Mouse (Mus musculus) hindbrain, embryonic 12.5 days (tissue): ENCODE measurements at regions not wholly inside any gene's neighbourhood (a gene's known extent, or its start where the extent isn't known, plus 50 kb on each side); places are given as distances from the start of the nearest gene placed in this dataset.

Experiments used
- ATAC-seq: fragments of 200-750 bp; cut with Nextera tagmentation; 2 replicates; pipeline ENCODE4 v1.8.0; 2017; ENCODE audit warnings: moderate TSS enrichment; ENCODE audit not compliant: low FRiP score
- H3K27ac ChIP-seq: fragments of 300-500 bp; sonication (generic); 2 replicates; pipeline ENCODE4 v1.5.1; 2016; ENCODE audit warnings: mild to moderate bottlenecking
- H3K27me3 ChIP-seq: fragments of 300-500 bp; sonication (generic); 2 replicates; pipeline ENCODE4 v1.6.1; 2016; ENCODE audit warnings: mild to moderate bottlenecking
- H3K36me3 ChIP-seq: fragments of 300-500 bp; sonication (generic); 2 replicates; pipeline ENCODE4 v1.6.1; 2016; ENCODE audit warnings: mild to moderate bottlenecking
- H3K4me1 ChIP-seq: fragments of 300-500 bp; sonication (generic); 2 replicates; pipeline ENCODE4 v1.6.1; 2016
- H3K4me2 ChIP-seq: fragments of 300-500 bp; sonication (generic); replicated peaks from 2 replicates; pipeline ENCODE4 v1.6.1; 2016; ENCODE audit warnings: mild to moderate bottlenecking
- H3K4me3 ChIP-seq: fragments of 300-500 bp; sonication (generic); 2 replicates; pipeline ENCODE4 v1.5.1; 2016; ENCODE audit warnings: mild to moderate bottlenecking
- H3K9ac ChIP-seq: fragments of 300-500 bp; sonication (generic); 2 replicates; pipeline ENCODE4 v1.6.1; 2016; ENCODE audit warnings: mild to moderate bottlenecking, moderate library complexity
- H3K9me3 ChIP-seq: fragments of 300-500 bp; sonication (generic); replicated peaks from 2 replicates; pipeline ENCODE4 v1.6.1; 2016; ENCODE audit warnings: mild to moderate bottlenecking
- WGBS: fragments of 180-500 bp; shearing (Covaris S2); methylation state at CpG from one replicate; pipeline ENCODE4 v1.1.7; 2016; 5-methylcytosine and 5-hydroxymethylcytosine counted together

DNA sequence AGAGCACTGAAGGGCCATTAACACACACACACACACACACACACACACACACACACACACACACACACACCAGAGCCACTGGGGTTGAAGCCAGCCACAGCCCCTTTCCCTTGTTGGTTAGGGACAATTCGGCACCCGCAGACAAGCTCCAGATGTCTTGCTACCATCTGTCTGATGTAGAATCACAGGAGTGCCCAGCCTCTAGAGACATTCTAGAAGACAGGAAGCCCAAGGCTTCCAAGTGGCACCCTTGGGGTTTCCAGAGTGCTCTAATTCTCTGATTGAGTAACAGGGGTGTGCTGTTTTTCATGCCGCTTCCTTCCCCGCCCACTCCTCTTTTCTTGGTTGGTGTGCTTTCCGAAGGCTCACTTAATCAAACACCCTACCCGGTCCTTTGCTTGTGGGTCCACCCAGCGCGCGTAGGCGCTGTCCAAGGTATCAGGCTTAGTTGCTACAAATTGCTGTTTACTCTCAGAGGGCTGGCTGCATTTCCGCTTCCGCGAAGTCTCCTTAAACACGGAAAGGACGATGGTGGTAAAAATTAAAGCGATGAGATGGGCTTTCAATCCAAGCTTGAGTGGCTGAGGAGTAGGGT is 59.5 kb upstream of the Zbtb18 start:
- no peaks in the 10 kb centered on the region for H3K9me3 ChIP-seq
- H3K4me3 ChIP-seq: no peak overlapping the region
- peaks cover 5% of the 10 kb centered on the region; the same call in 1 of the 2 replicates for H3K4me1 ChIP-seq
- H3K27me3 ChIP-seq: no peaks in the 10 kb centered on the region
- WGBS: 21% methylated on average over 16 of the region's 16 CpGs
- no peak overlapping the region; the same call in 1 of the 2 replicates for H3K4me2 ChIP-seq
- H3K36me3 ChIP-seq: no peaks in the 10 kb centered on the region
- no peak overlapping the region for H3K9ac ChIP-seq
- no peak overlapping the region for H3K27ac ChIP-seq
- 0 out of 2 replicates have a peak, but pooled peaks have one; percentile 35 for ATAC-seq

DNA sequence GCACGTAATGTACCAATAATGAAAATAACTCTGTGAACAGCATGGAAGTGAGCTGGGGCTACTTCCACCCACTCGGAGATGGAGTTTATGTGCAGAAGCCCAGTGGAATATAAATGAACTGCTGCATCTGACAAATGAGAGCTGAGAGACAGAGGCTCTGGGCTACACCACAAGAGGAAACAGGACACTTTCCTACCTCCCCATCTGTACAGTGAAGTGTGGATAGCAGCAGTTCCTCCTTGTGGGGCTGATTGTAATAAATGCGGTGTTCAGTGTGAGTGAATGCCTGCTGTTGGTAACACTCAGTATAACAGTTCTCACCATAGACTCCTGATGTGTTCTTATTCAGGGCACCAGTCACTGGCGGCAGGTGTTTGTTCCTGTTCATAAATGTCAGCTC is 60.0 kb upstream of the Zbtb18 start:
- ATAC-seq: 0 out of 2 replicates have a peak, but pooled peaks have one; percentile 32
- H3K27me3 ChIP-seq: no peaks in the 10 kb centered on the region
- no peaks in the 10 kb centered on the region for H3K36me3 ChIP-seq
- H3K9ac ChIP-seq: no peak overlapping the region
- H3K4me1 ChIP-seq: peaks cover 5% of the 10 kb centered on the region; the same call in 1 of the 2 replicates
- no peak overlapping the region for H3K4me3 ChIP-seq
- no peak overlapping the region for H3K4me2 ChIP-seq
- H3K9me3 ChIP-seq: no peaks in the 10 kb centered on the region
- H3K27ac ChIP-seq: no peak overlapping the region
- 85% methylated on average over 4 of the region's 4 CpGs for WGBS

DNA sequence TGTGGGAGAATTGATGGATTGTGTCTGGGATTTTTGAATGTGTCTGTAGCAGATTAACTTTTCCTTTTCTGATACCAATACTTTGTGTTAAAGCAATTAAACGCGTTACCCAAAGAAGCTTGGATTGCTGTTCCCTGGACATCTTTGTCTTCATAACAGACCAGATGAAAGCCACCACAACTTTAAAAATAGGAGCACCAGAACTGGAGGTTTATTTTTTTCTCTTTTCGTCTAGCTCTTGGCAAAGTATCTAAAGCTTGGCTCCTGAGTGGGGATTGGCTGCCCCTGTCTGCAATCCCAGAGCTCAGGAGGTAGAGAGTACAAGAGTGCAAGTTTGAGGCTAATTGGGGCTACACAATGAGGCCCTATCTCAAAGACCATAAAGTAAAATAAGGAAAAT is 64.0 kb upstream of the Zbtb18 start:
- H3K27ac ChIP-seq: no peak overlapping the region
- 87% methylated on average over 3 of the region's 3 CpGs for WGBS
- no peaks in the 10 kb centered on the region for H3K9me3 ChIP-seq
- peaks cover 15% of the 10 kb centered on the region for H3K4me1 ChIP-seq
- no peak overlapping the region for H3K4me2 ChIP-seq
- H3K4me3 ChIP-seq: no peak overlapping the region
- H3K9ac ChIP-seq: no peak overlapping the region
- no peak for ATAC-seq
- H3K36me3 ChIP-seq: no peaks in the 10 kb centered on the region
- H3K27me3 ChIP-seq: no peaks in the 10 kb centered on the region

DNA sequence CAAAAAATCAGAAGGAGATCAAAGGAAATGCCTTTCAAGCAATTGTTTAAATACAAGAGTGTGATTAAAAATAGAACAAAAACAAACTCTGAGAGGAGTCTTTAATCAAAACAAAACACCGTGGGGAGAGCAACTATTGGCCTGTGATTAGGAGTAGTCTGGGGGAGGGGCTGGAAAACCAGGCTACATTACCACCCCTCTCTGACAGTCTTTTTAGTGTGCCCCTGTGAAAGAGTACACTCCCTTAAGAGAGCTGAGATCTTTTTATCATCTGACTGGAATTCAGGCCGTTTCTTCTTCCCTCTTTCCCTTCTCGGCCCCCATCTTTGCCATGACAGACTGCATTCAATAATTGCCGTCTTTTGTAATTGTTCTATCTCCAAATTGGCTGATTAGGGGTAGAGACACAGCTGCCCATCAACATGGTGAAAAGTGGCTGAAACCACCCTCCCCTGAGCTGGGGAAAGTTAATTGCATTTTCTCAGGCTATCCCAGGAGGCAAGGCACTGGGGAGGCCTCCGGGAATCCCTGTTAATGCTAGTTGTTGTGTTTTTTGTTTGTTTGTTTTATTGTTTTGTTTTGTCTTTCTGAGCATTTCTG is 68.8 kb upstream of the Zbtb18 start:
- peaks cover 10% of the 10 kb centered on the region for H3K4me1 ChIP-seq
- peak; percentile 77 for ATAC-seq
- no peak overlapping the region for H3K9ac ChIP-seq
- H3K27me3 ChIP-seq: no peaks in the 10 kb centered on the region
- no peaks in the 10 kb centered on the region for H3K9me3 ChIP-seq
- H3K4me2 ChIP-seq: peak overlapping the region; percentile 11; the same call in 1 of the 2 replicates
- H3K36me3 ChIP-seq: no peaks in the 10 kb centered on the region
- H3K4me3 ChIP-seq: no peak overlapping the region
- WGBS: 7% methylated on average over 5 of the region's 5 CpGs
- peak overlapping the region; percentile 35; the same call in 1 of the 2 replicates for H3K27ac ChIP-seq

DNA sequence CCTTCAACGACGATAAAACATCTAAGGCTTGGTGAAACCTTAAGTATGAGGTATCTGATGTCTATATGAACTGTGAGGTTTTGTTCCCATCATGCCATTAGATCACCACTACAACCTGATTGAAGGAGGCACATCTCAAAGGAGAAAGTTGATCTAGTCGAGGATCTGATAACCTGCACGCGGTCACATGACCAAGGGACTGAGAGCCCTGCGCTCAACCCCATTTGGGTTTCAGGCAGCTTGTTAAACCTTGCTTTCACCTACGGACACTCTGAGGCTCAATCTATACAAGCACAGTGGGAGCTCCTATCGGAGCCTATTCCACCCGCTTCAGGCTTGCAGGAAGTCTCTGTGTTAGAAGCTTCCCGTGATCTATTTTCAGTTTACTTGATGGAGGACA is 70.1 kb upstream of the Zbtb18 start:
- Histone ChIP-seq H3K36me3 (no peaks in the 10 kb centered on the region), H3K4me2 (no peak overlapping the region), H3K9me3 (no peaks in the 10 kb centered on the region), H3K27me3 (no peaks in the 10 kb centered on the region), H3K4me3 (no peak overlapping the region), H3K4me1 (peaks cover 12% of the 10 kb centered on the region), H3K27ac (no peak overlapping the region), H3K9ac (no peak overlapping the region)
- ATAC-seq: no peak
- WGBS: 68% methylated on average over 10 of the region's 10 CpGs

DNA sequence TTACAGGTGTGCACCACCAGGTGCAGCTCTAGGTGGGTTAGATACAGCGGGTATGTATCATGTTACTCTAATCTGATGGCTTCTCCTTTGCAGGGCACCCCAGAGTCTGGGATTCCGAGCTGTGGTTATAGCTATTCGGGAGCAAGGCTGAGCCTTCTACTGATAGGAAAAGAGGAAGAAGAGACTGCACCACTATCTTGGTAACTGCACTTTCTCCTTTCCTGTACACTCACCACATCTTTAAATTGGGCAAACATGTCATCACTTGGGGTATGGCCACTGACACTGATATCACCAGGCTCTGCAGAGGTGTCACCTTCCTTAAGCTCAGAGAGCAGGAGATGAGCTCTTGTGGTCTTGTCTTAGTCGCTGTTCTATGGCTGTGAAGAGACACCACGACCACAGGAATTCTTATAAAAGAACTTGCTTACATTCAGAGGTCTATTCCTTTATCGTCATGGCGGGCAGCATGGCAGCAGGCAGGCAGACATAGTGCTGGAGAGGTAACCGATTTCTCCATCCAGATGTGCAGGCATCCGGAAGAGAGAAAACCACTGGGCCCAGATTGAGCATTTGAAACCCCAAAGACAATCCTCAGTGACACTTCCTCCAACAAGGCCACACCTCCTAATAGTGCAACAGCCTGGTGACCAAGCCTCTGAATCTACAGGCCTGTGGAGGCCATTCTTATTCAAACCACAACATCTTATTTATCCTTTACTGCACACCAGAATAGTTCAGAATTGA is 74.1 kb upstream of the Zbtb18 start:
- no peak overlapping the region for H3K9ac ChIP-seq
- WGBS: 85% methylated on average over 9 of the region's 9 CpGs
- no peaks in the 10 kb centered on the region for H3K27me3 ChIP-seq
- no peaks in the 10 kb centered on the region for H3K36me3 ChIP-seq
- H3K4me1 ChIP-seq: peaks cover 9% of the 10 kb centered on the region
- H3K9me3 ChIP-seq: no peaks in the 10 kb centered on the region
- H3K4me2 ChIP-seq: no peak overlapping the region
- no peak overlapping the region for H3K4me3 ChIP-seq
- no peak for ATAC-seq
- no peak overlapping the region for H3K27ac ChIP-seq

DNA sequence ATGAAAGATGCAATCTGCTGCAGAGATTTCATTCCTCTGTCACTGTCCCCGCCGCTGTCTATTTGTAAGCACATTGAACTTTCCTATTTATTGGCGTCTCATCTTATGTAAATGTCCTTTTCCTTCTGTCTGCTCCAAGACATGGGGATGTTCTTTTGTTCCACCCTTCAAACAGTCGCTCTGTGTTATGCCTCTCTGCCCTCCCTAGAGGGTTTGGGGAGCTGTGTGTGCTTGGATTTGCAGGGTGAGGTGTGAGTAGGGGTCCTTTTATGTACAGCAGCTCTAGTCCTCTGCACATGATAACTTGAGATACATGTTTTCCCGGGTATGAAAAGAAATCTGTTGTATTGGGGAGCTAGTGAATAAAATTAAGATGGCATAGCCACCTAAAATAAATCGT is 75.2 kb upstream of the Zbtb18 start:
- no peak overlapping the region for H3K4me3 ChIP-seq
- peak; percentile 68; the same call in 1 of the 2 replicates for ATAC-seq
- peak overlapping the region; percentile 55; the same call in 1 of the 2 replicates for H3K27ac ChIP-seq
- H3K9ac ChIP-seq: no peak overlapping the region
- WGBS: 49% methylated on average over 6 of the region's 6 CpGs
- H3K4me1 ChIP-seq: peaks cover 9% of the 10 kb centered on the region
- no peak overlapping the region for H3K4me2 ChIP-seq
- H3K27me3 ChIP-seq: no peaks in the 10 kb centered on the region
- H3K36me3 ChIP-seq: no peaks in the 10 kb centered on the region
- H3K9me3 ChIP-seq: no peaks in the 10 kb centered on the region

DNA sequence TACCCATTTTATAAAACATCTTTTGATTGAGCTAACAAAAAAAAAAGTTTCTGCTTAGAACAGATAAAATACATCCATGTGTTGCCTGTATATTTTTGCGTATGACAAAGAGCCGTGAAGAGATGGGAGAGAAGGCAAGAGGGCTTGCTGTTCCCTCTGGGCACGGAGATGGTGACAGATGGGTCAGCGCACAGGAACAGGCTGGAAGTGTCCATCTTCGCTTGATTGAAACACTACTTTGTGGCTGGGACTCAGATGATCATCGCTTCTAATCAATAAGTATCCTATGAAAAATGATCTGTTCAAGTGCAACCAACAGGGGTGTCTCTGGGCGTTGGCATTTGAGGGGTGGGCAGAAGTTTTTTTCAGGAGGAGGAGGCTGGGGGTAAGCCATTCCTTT is 75.7 kb upstream of the Zbtb18 start:
- H3K27me3 ChIP-seq: no peaks in the 10 kb centered on the region
- no peak overlapping the region for H3K4me2 ChIP-seq
- 0 out of 2 replicates have a peak, but pooled peaks have one; percentile 47 for ATAC-seq
- WGBS: 40% methylated on average over 7 of the region's 7 CpGs
- no peak overlapping the region for H3K4me3 ChIP-seq
- H3K9me3 ChIP-seq: no peaks in the 10 kb centered on the region
- H3K36me3 ChIP-seq: no peaks in the 10 kb centered on the region
- no peak overlapping the region for H3K9ac ChIP-seq
- H3K4me1 ChIP-seq: peaks cover 9% of the 10 kb centered on the region
- H3K27ac ChIP-seq: peak overlapping the region; percentile 55; the same call in 1 of the 2 replicates

DNA sequence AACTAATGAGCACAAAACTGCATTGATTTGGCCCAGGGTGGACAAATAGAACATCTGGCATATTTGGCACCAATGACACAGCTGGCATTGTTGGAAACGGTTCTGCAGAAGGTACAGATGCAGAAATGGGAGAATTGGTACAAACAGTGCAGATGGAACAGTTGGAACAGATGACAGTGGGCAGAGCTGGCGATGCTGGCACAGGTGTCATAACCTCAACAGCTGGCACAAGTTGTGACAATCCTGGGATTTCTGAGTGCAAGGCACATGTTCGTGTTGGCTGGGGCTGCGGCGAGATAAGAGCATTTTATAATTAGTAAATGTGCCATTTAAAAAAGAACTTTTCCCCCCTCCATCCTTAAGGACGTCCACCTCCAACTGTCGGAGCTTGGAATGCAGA is 77.8 kb upstream of the Zbtb18 start:
- no peak overlapping the region for H3K9ac ChIP-seq
- 87% methylated on average over 7 of the region's 7 CpGs for WGBS
- H3K9me3 ChIP-seq: no peaks in the 10 kb centered on the region
- no peak overlapping the region for H3K4me3 ChIP-seq
- H3K27ac ChIP-seq: no peak overlapping the region
- H3K27me3 ChIP-seq: no peaks in the 10 kb centered on the region
- H3K4me2 ChIP-seq: no peak overlapping the region
- peaks cover 9% of the 10 kb centered on the region for H3K4me1 ChIP-seq
- H3K36me3 ChIP-seq: no peaks in the 10 kb centered on the region
- ATAC-seq: no peak

DNA sequence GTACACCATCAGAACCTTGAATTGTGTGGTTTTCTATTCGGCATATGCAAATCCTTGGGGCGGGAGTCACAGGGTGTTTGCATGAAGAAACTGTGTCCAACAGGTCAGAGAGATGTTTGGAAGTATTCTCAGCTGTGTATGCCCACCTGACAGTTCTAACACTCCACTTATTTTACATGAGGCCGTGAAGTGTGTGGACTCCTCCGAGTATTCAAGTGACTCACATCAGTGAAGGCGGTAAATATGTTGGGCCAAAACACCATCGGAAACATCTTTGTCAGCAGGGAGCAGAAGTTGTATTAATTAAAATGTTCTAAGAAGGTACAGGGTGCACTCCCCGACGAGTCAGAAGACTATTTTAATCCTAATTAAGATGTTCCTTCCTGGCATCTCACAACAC is 79.8 kb upstream of the Zbtb18 start:
- Histone ChIP-seq H3K9me3 (no peaks in the 10 kb centered on the region), H3K4me3 (no peak overlapping the region), H3K27me3 (no peaks in the 10 kb centered on the region), H3K36me3 (no peaks in the 10 kb centered on the region), H3K27ac (no peak overlapping the region), H3K9ac (no peak overlapping the region), H3K4me1 (peaks cover 9% of the 10 kb centered on the region), H3K4me2 (no peak overlapping the region)
- 94% methylated on average over 8 of the region's 8 CpGs for WGBS
- no peak for ATAC-seq

DNA sequence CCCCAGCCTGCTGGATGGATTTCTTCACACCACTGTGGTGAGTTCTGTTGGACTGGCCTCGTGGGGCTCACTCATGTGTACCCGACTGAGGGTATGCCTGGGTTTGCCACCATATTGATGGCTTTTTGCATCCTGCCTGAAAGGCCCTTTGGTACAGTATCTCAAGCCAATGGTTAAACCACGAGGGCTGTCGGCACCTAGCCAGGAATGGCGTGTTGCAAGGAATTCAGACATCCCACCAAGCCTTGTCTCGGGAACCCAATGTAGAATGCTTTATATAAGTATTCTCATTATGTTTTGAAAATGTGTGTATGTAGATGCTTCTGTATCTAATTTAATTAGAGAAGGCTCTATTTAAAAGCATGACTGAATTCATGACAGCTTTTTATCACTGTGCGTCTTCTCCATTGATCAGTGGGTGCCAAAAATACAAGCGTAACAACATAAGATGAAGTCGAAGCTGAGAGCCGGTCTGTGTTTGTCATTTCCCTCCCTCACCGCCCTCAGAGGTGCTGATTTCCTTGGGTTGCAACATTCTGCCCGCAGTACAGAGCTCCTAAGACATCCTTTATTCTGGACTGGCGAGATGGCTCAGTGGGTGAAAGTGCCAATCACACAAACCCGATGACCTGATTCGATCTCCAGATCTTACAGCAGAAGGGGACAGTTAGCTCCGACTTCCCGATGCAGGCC is 90.5 kb upstream of the Akt3 start:
- Histone ChIP-seq H3K4me2 (no peak overlapping the region), H3K9me3 (no peaks in the 10 kb centered on the region), H3K9ac (no peak overlapping the region), H3K27ac (no peak overlapping the region), H3K27me3 (no peaks in the 10 kb centered on the region), H3K4me3 (no peak overlapping the region), H3K36me3 (no peaks in the 10 kb centered on the region), H3K4me1 (no peaks in the 10 kb centered on the region)
- 90% methylated on average over 17 of the region's 17 CpGs for WGBS
- no peak for ATAC-seq

DNA sequence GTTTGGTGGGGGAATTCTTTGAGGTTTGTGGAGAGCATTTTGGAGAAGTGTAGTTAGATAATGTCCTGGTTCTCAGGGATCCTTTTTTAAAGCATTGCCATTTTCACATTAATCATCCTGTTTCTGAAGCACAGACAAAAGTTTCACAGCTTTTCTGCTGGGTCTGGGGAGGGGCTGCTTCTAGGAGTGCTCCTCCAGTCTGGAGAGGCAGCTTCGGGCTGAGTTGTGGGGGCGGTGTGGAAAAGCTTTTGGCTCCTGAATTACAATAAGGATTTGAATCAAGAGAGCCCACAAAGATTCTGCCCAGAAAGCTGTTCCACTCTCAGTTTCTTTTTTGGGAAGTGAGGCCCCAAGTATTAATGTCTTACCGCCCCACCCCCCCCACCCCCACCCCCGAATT is 89.2 kb upstream of the Akt3 start:
- 39% methylated on average over 4 of the region's 4 CpGs for WGBS
- no peak for ATAC-seq
- no peaks in the 10 kb centered on the region for H3K36me3 ChIP-seq
- H3K4me2 ChIP-seq: no peak overlapping the region
- H3K9me3 ChIP-seq: no peaks in the 10 kb centered on the region
- 0 out of 2 replicates have a peak, but pooled peaks cover 3% of the 10 kb centered on the region for H3K4me1 ChIP-seq
- no peak overlapping the region for H3K27ac ChIP-seq
- no peak overlapping the region for H3K4me3 ChIP-seq
- no peak overlapping the region for H3K9ac ChIP-seq
- H3K27me3 ChIP-seq: no peaks in the 10 kb centered on the region
